Mouse (Mus musculus) forebrain, embryonic 11.5 days (tissue): ENCODE results near the gene Fbxw21. TPM values are rescaled to one million over a fixed set of nuclear protein-coding genes. Genes with fewer than 3 reads are reported as not detected.

ENCODE experiments used
- ATAC-seq: fragments of 200-750 bp; cut with Nextera tagmentation; replicated peaks from 2 replicates; pipeline ENCODE4 v1.8.0; 2017; ENCODE audit warnings: moderate TSS enrichment; ENCODE audit not compliant: low FRiP score
- DNase-seq: peaks from one replicate; pipeline ENCODE4 v3.0.0-alpha.2; 2017; ENCODE audit warnings: low spot score
- H3K27ac ChIP-seq: fragments of 300-500 bp; sonication (generic); 2 replicates; pipeline ENCODE4 v1.5.1; 2014; ENCODE audit warnings: low read depth, low read length
- H3K27me3 ChIP-seq: fragments of 300-500 bp; sonication (generic); 2 replicates; pipeline ENCODE4 v1.6.1; 2014; ENCODE audit warnings: mild to moderate bottlenecking, low read length, mixed read lengths; ENCODE audit not compliant: control insufficient read depth, insufficient read depth
- H3K36me3 ChIP-seq: fragments of 300-500 bp; sonication (generic); 2 replicates; pipeline ENCODE4 v1.6.1; 2014; ENCODE audit warnings: mild to moderate bottlenecking, low read length, moderate library complexity, mixed read lengths; ENCODE audit not compliant: control insufficient read depth, insufficient read depth
- H3K4me1 ChIP-seq: fragments of 300-500 bp; sonication (generic); replicated peaks from 2 replicates; pipeline ENCODE4 v1.6.1; 2014; ENCODE audit warnings: low read length, mixed read lengths; ENCODE audit not compliant: control insufficient read depth, insufficient read depth
- H3K4me2 ChIP-seq: fragments of 300-500 bp; sonication (generic); 2 replicates; pipeline ENCODE4 v1.6.1; 2014; ENCODE audit warnings: low read depth, mild to moderate bottlenecking, low read length, moderate library complexity, mixed read lengths; ENCODE audit not compliant: severe bottlenecking
- H3K4me3 ChIP-seq: fragments of 300-500 bp; sonication (generic); 2 replicates; pipeline ENCODE4 v1.5.1; 2014; ENCODE audit warnings: low read depth, low read length
- H3K9ac ChIP-seq: fragments of 300-500 bp; sonication (generic); 2 replicates; pipeline ENCODE4 v1.6.1; 2014; ENCODE audit warnings: low read length
- H3K9me3 ChIP-seq: fragments of 300-500 bp; sonication (generic); 2 replicates; pipeline ENCODE4 v1.6.1; 2016; ENCODE audit warnings: low read length, mixed read lengths; ENCODE audit not compliant: control insufficient read depth
- WGBS: fragments of 180-500 bp; shearing (Covaris S2); extraction: QIAGEN DNeasy Blood & Tissue Kit; methylation state at CpG from one replicate; pipeline ENCODE4 v1.1.7; 2014; 5-methylcytosine and 5-hydroxymethylcytosine counted together
- polyA plus RNA-seq: library from polyadenylated mRNA; unstranded; fragments of >200 nt; fragmentation: Nextera tagmentation; extraction: Ambion mirVana; gene quantifications from 2 replicates; pipeline ENCODE4 v1.2.1, GENCODE M21; 2014

Fbxw21 gene
- polyA plus RNA-seq, 1 experiment from 2014 or later: not detected

DNA sequence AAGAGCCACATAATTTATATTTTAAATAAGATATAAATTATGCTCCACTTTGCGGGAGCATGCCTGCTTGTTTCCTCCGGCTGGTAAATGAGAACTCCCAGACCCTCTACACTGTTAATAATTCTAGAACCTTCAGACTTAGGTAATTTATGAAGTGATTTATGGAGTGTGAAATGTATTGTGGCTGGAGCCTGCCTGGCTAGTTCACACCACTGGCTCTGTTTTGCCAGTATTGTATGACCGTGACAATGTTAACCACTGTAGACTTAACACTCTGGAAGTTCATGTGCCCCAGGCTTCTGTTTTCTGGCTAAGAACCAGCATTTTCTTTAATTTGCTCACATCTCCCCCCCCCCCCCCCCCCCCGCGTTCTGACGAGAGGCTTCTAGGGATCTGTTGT, 54.5 kb downstream of the Fbxw21 start:
- no peak overlapping the region for H3K4me2 ChIP-seq
- no peak overlapping the region for H3K9ac ChIP-seq
- peaks cover 40% of the 10 kb centered on the region for H3K36me3 ChIP-seq
- no peak for DNase-seq
- H3K4me1 ChIP-seq: no peaks in the 10 kb centered on the region
- no peaks in the 10 kb centered on the region for H3K9me3 ChIP-seq
- no peak for ATAC-seq
- H3K27ac ChIP-seq: no peak overlapping the region
- WGBS: 80% methylated on average over 6 of the region's 6 CpGs
- H3K4me3 ChIP-seq: no peak overlapping the region
- H3K27me3 ChIP-seq: no peaks in the 10 kb centered on the region

DNA sequence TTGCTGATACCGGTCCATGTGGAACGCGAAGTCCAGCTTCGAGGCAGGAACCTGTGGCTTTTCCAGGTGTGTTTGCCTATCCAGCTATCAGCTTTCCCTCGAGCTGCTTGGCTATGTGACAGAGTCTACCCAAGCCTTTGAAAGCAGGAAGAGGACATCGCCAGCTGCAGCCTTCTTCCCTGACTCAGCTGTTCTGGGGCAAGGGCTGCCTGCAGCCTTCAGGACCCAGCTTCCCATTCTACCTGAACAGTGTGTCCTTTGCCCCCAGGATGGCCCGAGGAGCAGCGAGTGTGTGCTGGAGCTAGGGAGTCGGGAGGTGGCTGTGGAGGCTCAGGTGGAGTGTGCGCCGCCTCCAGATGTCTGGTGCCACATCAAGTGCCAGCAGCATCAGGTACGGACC, 56.2 kb downstream of the Fbxw21 start:
- DNase-seq (no peak), ATAC-seq (no peak)
- Histone ChIP-seq H3K36me3 (peaks cover 37% of the 10 kb centered on the region), H3K9me3 (no peaks in the 10 kb centered on the region), H3K4me3 (no peak overlapping the region), H3K9ac (no peak overlapping the region), H3K27ac (no peak overlapping the region), H3K27me3 (no peaks in the 10 kb centered on the region), H3K4me2 (no peak overlapping the region), H3K4me1 (no peaks in the 10 kb centered on the region)
- WGBS: 97% methylated on average over 12 of the region's 12 CpGs

DNA sequence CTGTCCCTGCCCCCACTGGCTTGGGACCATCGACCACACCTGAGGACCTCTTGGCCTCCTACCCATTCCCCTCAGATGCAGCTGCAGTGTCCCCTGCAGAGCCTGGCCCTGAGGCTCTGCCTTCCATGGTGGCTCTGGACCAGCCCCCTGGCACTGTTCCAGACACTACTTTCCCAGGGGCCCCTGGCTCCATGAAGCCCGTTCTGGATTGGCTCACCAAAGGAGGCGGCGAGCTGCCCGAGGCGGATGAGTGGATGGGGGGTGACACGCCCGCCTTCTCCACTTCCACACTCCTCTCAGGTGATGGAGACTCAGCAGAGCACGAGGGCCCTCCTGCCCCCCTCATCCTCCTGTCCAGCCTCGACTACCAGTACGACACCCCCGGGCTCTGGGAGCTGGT, 56.8 kb downstream of the Fbxw21 start:
- H3K4me3 ChIP-seq: no peak overlapping the region
- H3K4me1 ChIP-seq: no peaks in the 10 kb centered on the region
- ATAC-seq (no peak), DNase-seq (no peak)
- H3K27ac ChIP-seq: no peak overlapping the region
- H3K9me3 ChIP-seq: no peaks in the 10 kb centered on the region
- WGBS: 89% methylated on average over 12 of the region's 12 CpGs
- peaks cover 37% of the 10 kb centered on the region for H3K36me3 ChIP-seq
- H3K27me3 ChIP-seq: no peaks in the 10 kb centered on the region
- no peak overlapping the region for H3K9ac ChIP-seq
- no peak overlapping the region for H3K4me2 ChIP-seq

DNA sequence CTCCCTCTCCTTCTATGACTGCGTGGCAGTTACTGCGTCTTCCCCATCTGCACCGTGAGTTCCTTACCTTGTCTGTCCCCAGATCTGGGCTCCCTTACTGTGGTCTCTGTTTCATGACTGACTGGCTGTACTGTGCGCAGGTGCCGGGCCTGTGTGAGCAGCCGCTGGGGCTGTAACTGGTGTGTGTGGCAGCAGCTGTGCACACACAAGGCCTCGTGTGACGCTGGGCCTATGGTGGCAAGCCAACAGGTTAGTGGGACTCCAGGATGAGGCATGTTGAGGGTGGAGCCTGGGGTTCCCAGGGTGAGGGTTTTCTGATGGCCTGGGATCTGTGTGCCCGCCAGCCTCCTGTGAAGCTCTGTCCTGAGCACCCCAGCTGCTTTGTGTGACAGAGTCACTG, 57.8 kb downstream of the Fbxw21 start:
- WGBS: 89% methylated on average over 9 of the region's 9 CpGs
- no peak overlapping the region for H3K27ac ChIP-seq

DNA sequence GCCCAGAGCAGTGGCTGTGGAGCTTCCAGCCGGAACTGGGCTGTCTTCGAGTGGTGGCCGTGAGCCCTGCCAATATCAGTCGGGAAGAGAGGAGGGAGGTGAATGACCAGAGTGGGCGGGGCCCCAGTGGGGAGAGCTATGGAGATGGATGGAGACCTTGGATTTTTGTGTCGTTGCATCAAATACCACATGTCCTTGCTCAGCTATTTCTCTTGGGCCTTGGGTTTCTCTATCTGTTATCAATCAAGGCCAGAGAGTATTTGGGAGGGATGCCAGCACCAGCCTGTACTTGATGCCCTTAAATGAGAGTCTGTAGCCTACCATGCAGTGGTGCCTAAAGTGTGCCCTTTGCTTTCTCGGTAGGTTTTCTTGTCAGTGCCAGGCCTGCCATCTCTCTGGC, 58.6 kb downstream of the Fbxw21 start:
- Histone ChIP-seq H3K27ac (no peak overlapping the region), H3K36me3 (peaks cover 24% of the 10 kb centered on the region), H3K9me3 (no peaks in the 10 kb centered on the region), H3K4me1 (peaks cover 10% of the 10 kb centered on the region; the same call in 1 of the 2 replicates), H3K27me3 (no peaks in the 10 kb centered on the region), H3K4me2 (no peak overlapping the region), H3K9ac (no peak overlapping the region), H3K4me3 (no peak overlapping the region)
- WGBS: 80% methylated on average over 7 of the region's 7 CpGs
- DNase-seq (no peak), ATAC-seq (no peak)

More for the DNA sequence above, 57.8 kb downstream of the Fbxw21 start:
- DNase-seq: no peak
- no peak overlapping the region for H3K4me2 ChIP-seq
- H3K36me3 ChIP-seq: peaks cover 31% of the 10 kb centered on the region
- H3K27me3 ChIP-seq: no peaks in the 10 kb centered on the region
- H3K4me1 ChIP-seq: peaks cover 2% of the 10 kb centered on the region; the same call in 1 of the 2 replicates
- no peak for ATAC-seq
- no peaks in the 10 kb centered on the region for H3K9me3 ChIP-seq
- H3K4me3 ChIP-seq: no peak overlapping the region
- H3K9ac ChIP-seq: no peak overlapping the region

DNA sequence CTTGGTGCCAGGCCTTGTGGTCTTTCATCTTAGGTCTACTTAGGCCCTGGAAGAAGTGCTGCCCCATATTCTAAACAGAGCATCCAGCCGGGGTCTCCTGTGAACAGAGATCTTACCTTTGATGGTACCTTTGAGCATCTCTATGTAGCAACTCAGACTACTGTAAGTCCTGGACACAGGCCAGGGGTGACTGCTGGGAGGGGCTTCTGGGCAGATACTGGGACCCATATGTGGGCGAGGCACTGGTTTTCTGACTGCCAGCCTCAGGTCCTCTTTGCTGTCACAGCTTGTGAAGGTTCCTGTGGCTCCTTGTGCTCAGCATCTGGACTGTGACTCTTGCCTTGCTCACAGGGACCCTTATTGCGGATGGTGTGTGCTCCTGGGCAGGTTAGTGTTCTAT, 59.3 kb downstream of the Fbxw21 start:
- DNase-seq (no peak), ATAC-seq (no peak)
- H3K4me3 ChIP-seq: no peak overlapping the region
- H3K9ac ChIP-seq: no peak overlapping the region
- H3K27me3 ChIP-seq: no peaks in the 10 kb centered on the region
- 97% methylated on average over 3 of the region's 3 CpGs for WGBS
- H3K27ac ChIP-seq: no peak overlapping the region
- H3K36me3 ChIP-seq: peaks cover 24% of the 10 kb centered on the region
- H3K9me3 ChIP-seq: no peaks in the 10 kb centered on the region
- H3K4me2 ChIP-seq: no peak overlapping the region
- H3K4me1 ChIP-seq: peaks cover 14% of the 10 kb centered on the region; the same call in 1 of the 2 replicates

DNA sequence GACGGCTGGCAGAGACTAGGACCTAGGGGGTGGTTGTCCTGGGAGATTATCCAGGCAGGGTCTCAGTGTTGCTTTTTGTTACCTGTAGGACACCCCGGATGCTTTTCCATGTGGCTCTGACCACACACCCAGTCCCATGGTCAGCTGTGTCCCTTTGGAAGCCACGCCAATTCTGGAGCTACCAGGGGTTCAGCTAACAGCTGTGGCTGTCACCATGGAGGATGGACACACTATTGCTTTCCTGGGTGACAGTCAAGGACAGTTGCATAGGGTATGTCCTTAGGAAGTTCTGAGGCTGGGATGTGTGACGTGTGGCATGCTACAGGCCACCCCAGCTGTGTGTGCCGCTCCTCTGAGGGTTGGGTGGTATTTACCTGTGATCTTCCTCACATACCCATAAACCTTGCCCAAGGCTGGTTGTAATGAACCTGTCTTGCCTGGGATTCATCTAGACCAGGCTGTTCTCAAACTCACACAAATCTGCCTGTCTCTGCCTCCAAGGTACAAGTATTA, 59.9 kb downstream of the Fbxw21 start:
- H3K4me3 ChIP-seq: no peak overlapping the region
- H3K36me3 ChIP-seq: peaks cover 22% of the 10 kb centered on the region
- H3K27me3 ChIP-seq: no peaks in the 10 kb centered on the region
- no peak overlapping the region for H3K4me2 ChIP-seq
- no peak overlapping the region for H3K27ac ChIP-seq
- ATAC-seq (no peak), DNase-seq (no peak)
- no peaks in the 10 kb centered on the region for H3K9me3 ChIP-seq
- 92% methylated on average over 5 of the region's 5 CpGs for WGBS
- peaks cover 15% of the 10 kb centered on the region; the same call in 1 of the 2 replicates for H3K4me1 ChIP-seq
- H3K9ac ChIP-seq: no peak overlapping the region

DNA sequence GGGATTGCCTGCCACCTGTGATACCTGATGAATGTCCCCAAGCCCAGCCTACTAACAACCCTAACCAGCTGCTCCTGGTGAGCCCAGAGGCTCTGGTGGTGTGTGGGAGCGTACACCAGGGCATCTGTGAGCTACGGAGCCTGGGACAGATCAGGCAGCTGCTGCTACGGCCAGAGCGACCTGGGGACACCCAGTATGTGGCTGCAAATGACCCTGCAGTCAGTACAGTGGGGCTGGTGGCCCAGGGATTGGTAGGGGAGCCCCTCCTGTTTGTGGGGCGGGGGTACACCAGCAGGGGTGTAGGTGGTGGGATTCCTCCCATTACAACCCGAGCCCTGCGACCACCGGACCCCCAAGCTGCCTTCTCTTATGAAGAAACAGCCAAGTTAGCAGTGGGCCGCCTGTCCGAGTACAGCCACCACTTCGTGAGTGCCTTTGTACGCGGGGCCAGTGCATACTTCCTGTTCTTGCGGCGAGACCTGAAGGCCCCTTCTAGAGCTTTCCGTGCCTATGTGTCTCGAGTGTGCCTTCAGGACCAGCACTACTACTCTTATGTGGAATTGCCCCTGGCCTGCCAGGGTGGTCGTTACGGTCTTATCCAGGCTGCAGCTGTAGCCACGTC, 61.4 kb downstream of the Fbxw21 start:
- ATAC-seq: no peak
- Histone ChIP-seq H3K9me3 (no peaks in the 10 kb centered on the region), H3K4me3 (no peak overlapping the region), H3K27ac (no peak overlapping the region), H3K36me3 (peaks cover 12% of the 10 kb centered on the region), H3K4me2 (no peak overlapping the region), H3K4me1 (peaks cover 18% of the 10 kb centered on the region; the same call in 1 of the 2 replicates), H3K27me3 (no peaks in the 10 kb centered on the region), H3K9ac (no peak overlapping the region)
- no peak for DNase-seq
- 86% methylated on average over 20 of the region's 20 CpGs for WGBS

DNA sequence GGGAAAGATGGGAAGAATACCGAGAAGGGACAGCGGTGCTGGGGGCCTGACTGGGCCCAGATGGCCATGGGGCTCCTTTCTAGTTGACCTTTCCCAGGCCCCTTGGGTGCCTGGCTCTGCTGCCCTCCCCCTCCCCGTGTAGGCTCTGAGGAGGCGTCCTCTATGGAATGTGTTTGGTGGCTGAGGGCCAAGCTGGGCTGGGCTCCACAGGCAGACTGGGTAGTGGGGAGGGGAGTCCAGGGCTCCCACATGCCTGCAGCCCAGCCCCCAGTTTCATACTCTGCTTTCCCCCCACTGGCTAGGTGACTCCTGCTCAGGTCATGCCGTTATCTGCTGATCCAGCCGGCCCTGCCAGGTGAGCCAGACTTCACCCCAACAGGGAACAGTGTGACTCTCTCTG, 62.9 kb downstream of the Fbxw21 start:
- 73% methylated on average over 6 of the region's 6 CpGs for WGBS
- Histone ChIP-seq H3K9me3 (no peaks in the 10 kb centered on the region), H3K9ac (no peak overlapping the region; the same call in 1 of the 2 replicates), H3K36me3 (peaks cover 8% of the 10 kb centered on the region), H3K4me3 (no peak overlapping the region), H3K27ac (no peak overlapping the region), H3K27me3 (no peaks in the 10 kb centered on the region), H3K4me1 (peaks cover 27% of the 10 kb centered on the region), H3K4me2 (no peak overlapping the region)
- no peak for ATAC-seq
- no peak for DNase-seq
